Mouse (Mus musculus): Measurements from ENCODE around the gene Mapk1ip1l. TPM values are rescaled to one million over a fixed set of nuclear protein-coding genes. Genes with fewer than 3 reads are reported as not detected.

Mapk1ip1l gene
- polyA plus RNA-seq, 2 experiments from 2014 or later, result 50.1 to 56.1 TPM

GRCm38 (mm10) chr14:47364742-47365449 lies 66.8 kb downstream of the Mapk1ip1l start:
- ATAC-seq, result no peak

GRCm38 (mm10) chr14:47366881-47367321 lies 68.8 kb downstream of the Mapk1ip1l start:
- ATAC-seq, result no peak

GRCm38 (mm10) chr14:47367461-47367860 lies 69.4 kb downstream of the Mapk1ip1l start, which contains the start of gene Lgals3:
TSS of gene Lgals3 (plus strand) at chr14:47367751.
- no peak for ATAC-seq

DNA sequence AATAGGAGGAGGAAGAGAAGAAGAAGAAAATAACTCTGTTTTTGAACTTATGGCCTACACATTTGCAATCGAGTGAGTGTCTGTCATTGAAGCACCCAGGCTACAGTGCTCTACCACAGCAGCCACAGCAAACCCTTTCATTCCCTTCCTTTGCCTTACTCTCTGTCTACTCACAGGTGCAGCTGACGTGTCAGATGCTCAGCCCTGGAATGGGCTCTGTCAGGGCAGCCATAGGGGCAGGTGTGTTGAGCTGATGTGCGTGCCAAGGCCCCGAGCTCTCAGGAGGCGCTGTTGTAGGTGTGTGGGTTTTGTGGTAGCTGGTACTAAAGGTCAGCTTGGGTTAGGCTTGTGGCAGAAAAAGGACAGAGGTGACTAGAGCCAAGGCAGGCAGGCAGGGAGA lies 71.7 kb downstream of the Mapk1ip1l start:
- ATAC-seq, result no peak

GRCm38 (mm10) chr14:47370790-47371189 lies 72.7 kb downstream of the Mapk1ip1l start:
- ATAC-seq, result no peak

- no peak for ATAC-seq
These were observed 73.6 kb downstream of the Mapk1ip1l start for GRCm38 (mm10) chr14:47371689-47372088.

Other genes starting within 250 kb of the Mapk1ip1l start
- 1 to 10 TPM; 2.1 to 2.4 TPM for gene Gch1, start 108.9 kb upstream of the Mapk1ip1l start, polyA plus RNA-seq (2017; shearing (Covaris generic))
- 10 to 100 TPM; 18.2 to 18.7 TPM for gene Wdhd1, start 21.4 kb upstream of the Mapk1ip1l start, polyA plus RNA-seq (2017; shearing (Covaris generic))
- 1 to 10 TPM; 4.4 to 6.2 TPM for gene Socs4, start 21.3 kb upstream of the Mapk1ip1l start, polyA plus RNA-seq (2017; shearing (Covaris generic))
- gene Lgals3, start 69.5 kb downstream of the Mapk1ip1l start, polyA plus RNA-seq (2017; shearing (Covaris generic)), result 10 to 100 TPM; 43.2 to 70.4 TPM
- gene Dlgap5, start 120.1 kb downstream of the Mapk1ip1l start, polyA plus RNA-seq (2017; shearing (Covaris generic)), result 10 to 100 TPM; 14.7 to 15.5 TPM
- gene Fbxo34, start 152.2 kb downstream of the Mapk1ip1l start, polyA plus RNA-seq (2017; shearing (Covaris generic)), result 10 to 100 TPM in 1 of 2 experiments, 1 to 10 TPM in 1; 8.5 to 10.4 TPM

Data from activated CD4-positive, CD25-positive, alpha-beta regulatory T cell, adult 4 months (primary cell).